Mouse (Mus musculus): ENCODE results near the gene Spry1.
A peak's percentile ranks its signal among the peaks of the same experiment; 100 is the strongest.

GRCm38 (mm10) chr3:37687158-37687980 lies 47.6 kb downstream of the Spry1 start:
- TF ChIP-seq POLR2A (IDR thresholded peaks at IDR 0.05; ENCODE audit: extremely low read depth, insufficient read depth, low read length) = peak; percentile 46; the same call in 1 of the 2 replicates
- no peak for TF ChIP-seq CTCF (IDR thresholded peaks at IDR 0.05; ENCODE audit: extremely low read depth, insufficient read depth, low read length)

Measured in cortical plate, adult 2 months (tissue).